ENCODE assay signal across 8 mouse cellular contexts in the genomic region with DNA sequence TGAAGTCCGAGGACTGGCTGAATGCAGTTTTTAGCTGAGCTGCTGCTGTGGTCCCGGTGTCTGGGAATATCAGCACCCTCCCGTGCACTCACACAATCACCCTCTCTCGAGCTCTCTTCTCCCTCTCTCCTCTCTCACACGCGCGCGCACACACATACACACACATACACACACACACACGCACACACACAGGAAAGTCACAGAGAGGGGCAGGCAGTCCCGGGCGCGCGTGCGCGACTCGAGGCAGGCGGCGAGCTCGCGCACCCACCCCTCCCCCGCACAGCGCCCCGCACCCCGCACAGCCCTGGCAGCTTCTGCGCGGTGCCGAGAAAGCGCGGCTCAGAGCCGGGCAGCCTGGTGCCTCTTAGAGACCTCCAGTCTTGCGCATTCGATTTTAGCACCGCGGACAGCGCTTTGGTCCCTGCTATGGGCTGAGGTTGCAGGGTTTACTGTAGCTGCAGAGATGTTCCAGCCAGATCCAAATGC. TPM values are rescaled to one million over a fixed set of nuclear protein-coding genes. Genes with fewer than 3 reads are reported as not detected.
DNase-seq lines count a peak whose midpoint lies in the region; ATAC-seq and TF ChIP-seq lines count a peak whose summit lies in the region.

A gene (minus strand): TSS at position 240 of the 486 bp plus-strand sequence.

- peaks cover 29% of the 10 kb centered on the region for H3K27me3 ChIP-seq in megakaryocyte, embryonic 14.5 days (replicated peaks)
- H3K27me3 ChIP-seq in embryonic facial prominence, embryonic 11.5 days (ENCODE audit: control insufficient read depth, insufficient read depth, low read length) = peaks cover 13% of the 10 kb centered on the region
- peaks cover 27% of the 10 kb centered on the region for H3K27me3 ChIP-seq in heart, embryonic 12.5 days (replicated peaks)
- peaks cover 27% of the 10 kb centered on the region for H3K27me3 ChIP-seq in kidney, postnatal 0 days (ENCODE audit: insufficient read depth, low read length)
- peaks cover 32% of the 10 kb centered on the region for H3K27me3 ChIP-seq in limb, embryonic 15.5 days
- no peaks in the 10 kb centered on the region for H3K27me3 ChIP-seq in neural tube, embryonic 15.5 days (replicated peaks)

- peak within 1 kb of the TSS; percentile 14 for H3K4me3 ChIP-seq in megakaryocyte, embryonic 14.5 days (replicated peaks)
- peak within 1 kb of the TSS; percentile 43 for H3K4me3 ChIP-seq in embryonic facial prominence, embryonic 11.5 days (ENCODE audit: low read depth, low read length)
- H3K4me3 ChIP-seq in heart, embryonic 12.5 days = peak within 1 kb of the TSS; percentile 48
- peak within 1 kb of the TSS; percentile 35 for H3K4me3 ChIP-seq in kidney, postnatal 0 days (replicated peaks; ENCODE audit: low read depth, low read length)
- peak within 1 kb of the TSS; percentile 44 for H3K4me3 ChIP-seq in limb, embryonic 15.5 days
- peak within 1 kb of the TSS; percentile 57 for H3K4me3 ChIP-seq in neural tube, embryonic 15.5 days (replicated peaks)

- DNase-seq in embryonic facial prominence, embryonic 11.5 days (ENCODE audit: low spot score) = peak; percentile 91
- peak; percentile 92 for DNase-seq in kidney, postnatal 0 days (ENCODE audit: low spot score)
- peak; percentile 55 for DNase-seq in thymus, postnatal 14 days

- H3K36me3 ChIP-seq in megakaryocyte, embryonic 14.5 days (replicated peaks; ENCODE audit: low read length) = no peaks in the 10 kb centered on the region
- no peaks in the 10 kb centered on the region for H3K36me3 ChIP-seq in embryonic facial prominence, embryonic 11.5 days (replicated peaks; ENCODE audit: control insufficient read depth, insufficient read depth, low read depth, low read length)
- H3K36me3 ChIP-seq in heart, embryonic 12.5 days = no peaks in the 10 kb centered on the region
- no peaks in the 10 kb centered on the region for H3K36me3 ChIP-seq in kidney, postnatal 0 days (ENCODE audit: insufficient read depth, low read length)
- H3K36me3 ChIP-seq in limb, embryonic 15.5 days = no peaks in the 10 kb centered on the region
- no peaks in the 10 kb centered on the region for H3K36me3 ChIP-seq in neural tube, embryonic 15.5 days

- H3K9ac ChIP-seq in embryonic facial prominence, embryonic 11.5 days (replicated peaks; ENCODE audit: low read length) = no peak within 1 kb of the TSS
- no peak within 1 kb of the TSS for H3K9ac ChIP-seq in heart, embryonic 12.5 days
- H3K9ac ChIP-seq in kidney, postnatal 0 days (ENCODE audit: low read depth, low read length) = no peak within 1 kb of the TSS
- no peak within 1 kb of the TSS for H3K9ac ChIP-seq in limb, embryonic 15.5 days
- peak within 1 kb of the TSS; percentile 80 for H3K9ac ChIP-seq in neural tube, embryonic 15.5 days (replicated peaks)

- no peak within 1 kb of the TSS for H3K27ac ChIP-seq in embryonic facial prominence, embryonic 11.5 days (replicated peaks; ENCODE audit: low read depth, low read length)
- no peak within 1 kb of the TSS for H3K27ac ChIP-seq in heart, embryonic 12.5 days (ENCODE audit: poor library complexity, severe bottlenecking)
- no peak within 1 kb of the TSS for H3K27ac ChIP-seq in kidney, postnatal 0 days
- no peak within 1 kb of the TSS for H3K27ac ChIP-seq in limb, embryonic 15.5 days
- H3K27ac ChIP-seq in neural tube, embryonic 15.5 days (replicated peaks) = peak within 1 kb of the TSS; percentile 96

- 0% methylated on average over 35 of the region's 35 CpGs for WGBS in embryonic facial prominence, embryonic 11.5 days
- WGBS in heart, embryonic 12.5 days = 1% methylated on average over 34 of the region's 35 CpGs
- under 1% methylated on average over 32 of the region's 35 CpGs for WGBS in kidney, postnatal 0 days
- under 1% methylated on average over 35 of the region's 35 CpGs for WGBS in limb, embryonic 15.5 days
- under 1% methylated on average over 34 of the region's 35 CpGs for WGBS in neural tube, embryonic 15.5 days

- TF ChIP-seq CTCF in kidney, postnatal 0 days (IDR thresholded peaks at IDR 0.05; ENCODE audit: low read depth) = no peak

- H3K4me1 ChIP-seq in megakaryocyte, embryonic 14.5 days = peaks cover 18% of the 10 kb centered on the region
- H3K4me1 ChIP-seq in embryonic facial prominence, embryonic 11.5 days (ENCODE audit: control insufficient read depth, insufficient read depth, low read length) = no peaks in the 10 kb centered on the region
- H3K4me1 ChIP-seq in heart, embryonic 12.5 days (replicated peaks) = peaks cover 18% of the 10 kb centered on the region
- H3K4me1 ChIP-seq in kidney, postnatal 0 days (replicated peaks; ENCODE audit: insufficient read depth, low read length) = peaks cover 12% of the 10 kb centered on the region; the same call in 1 of the 2 replicates
- peaks cover 20% of the 10 kb centered on the region for H3K4me1 ChIP-seq in limb, embryonic 15.5 days
- peaks cover 16% of the 10 kb centered on the region for H3K4me1 ChIP-seq in neural tube, embryonic 15.5 days

- 0 out of 2 replicates have a peak, but pooled peaks cover 6% of the 10 kb centered on the region for H3K9me3 ChIP-seq in megakaryocyte, embryonic 14.5 days
- H3K9me3 ChIP-seq in embryonic facial prominence, embryonic 11.5 days (replicated peaks; ENCODE audit: control insufficient read depth, low read length) = no peaks in the 10 kb centered on the region
- no peaks in the 10 kb centered on the region for H3K9me3 ChIP-seq in heart, embryonic 12.5 days (replicated peaks)
- no peaks in the 10 kb centered on the region for H3K9me3 ChIP-seq in kidney, postnatal 0 days (replicated peaks; ENCODE audit: low read length)
- H3K9me3 ChIP-seq in limb, embryonic 15.5 days = no peaks in the 10 kb centered on the region
- H3K9me3 ChIP-seq in neural tube, embryonic 15.5 days (replicated peaks) = no peaks in the 10 kb centered on the region

- peak within 1 kb of the TSS; percentile 66 for H3K4me2 ChIP-seq in embryonic facial prominence, embryonic 11.5 days (ENCODE audit: low read depth, low read length)
- H3K4me2 ChIP-seq in heart, embryonic 12.5 days = peak within 1 kb of the TSS; percentile 91
- peak within 1 kb of the TSS; percentile 68 for H3K4me2 ChIP-seq in kidney, postnatal 0 days (ENCODE audit: low read length)
- peak within 1 kb of the TSS; percentile 88 for H3K4me2 ChIP-seq in limb, embryonic 15.5 days
- peak within 1 kb of the TSS; percentile 61 for H3K4me2 ChIP-seq in neural tube, embryonic 15.5 days

- no peak for ATAC-seq in megakaryocyte, adult 5-6 weeks (ENCODE audit: poor library complexity, severe bottlenecking)
- peak; percentile 94 for ATAC-seq in embryonic facial prominence, embryonic 11.5 days (replicated peaks; ENCODE audit: insufficient number of reproducible peaks, low FRiP score, low TSS enrichment, low read depth)
- peak; percentile 76 for ATAC-seq in heart, embryonic 12.5 days (ENCODE audit: insufficient number of reproducible peaks, low FRiP score)
- ATAC-seq in kidney, postnatal 0 days (replicated peaks; ENCODE audit: low FRiP score, low read depth) = peak; percentile 94
- peak; percentile 75; the same call in 1 of the 2 replicates for ATAC-seq in limb, embryonic 15.5 days (ENCODE audit: insufficient number of reproducible peaks, low FRiP score, low TSS enrichment, low read depth)
- ATAC-seq in neural tube, embryonic 15.5 days (ENCODE audit: low FRiP score) = peak; percentile 94

RNA-seq across cellular contexts. Expression of the gene that starts here (rescaled TPM):
- not detected in 2 replicates for polyA plus RNA-seq in megakaryocyte, embryonic 14.5 days (2012; ENCODE audit: insufficient read depth, low replicate concordance)
- total RNA-seq in megakaryocyte, adult 5-6 weeks (2015) = not detected in 2 replicates
- total RNA-seq in megakaryocyte, adult 5-6 weeks (2017) = not detected in 2 replicates
- 4.8 and 6.0 TPM in 2 replicates for polyA plus RNA-seq in embryonic facial prominence, embryonic 11.5 days (2014; fragmentation: Nextera tagmentation; extraction: Ambion mirVana)
- polyA plus RNA-seq in heart, embryonic 12.5 days (2016; fragmentation: Nextera tagmentation; extraction: Ambion mirVana) = 0.31 and 0.56 TPM in 2 replicates
- polyA plus RNA-seq in kidney, postnatal 0 days (2015; fragmentation: Nextera tagmentation; extraction: Ambion mirVana) = 0.36 and 0.38 TPM in 2 replicates
- 4.3 and 5.7 TPM in 2 replicates for polyA plus RNA-seq in limb, embryonic 15.5 days (2015; fragmentation: Nextera tagmentation; extraction: Ambion mirVana)
- polyA plus RNA-seq in neural tube, embryonic 15.5 days (2015; fragmentation: Nextera tagmentation; extraction: Ambion mirVana) = 181 and 211 TPM in 2 replicates

Comparison
In these comparisons a context has a peak if more than half of its experiments do, and no peak if none do; other contexts are left out.
1. RNA of the gene that starts here (polyA plus RNA-seq): 181 to 211 TPM in neural tube, embryonic 15.5 days; 4.3 to 5.7 TPM in limb, embryonic 15.5 days, 4.8 to 6.0 TPM in embryonic facial prominence, embryonic 11.5 days, 0.31 to 0.56 TPM in heart, embryonic 12.5 days, 0.36 to 0.38 TPM in kidney, postnatal 0 days and not detected in megakaryocyte, embryonic 14.5 days; every median in the first group is over 10 times any median in the second.
2. Peak in ATAC-seq, H3K4me3 ChIP-seq and H3K4me2 ChIP-seq in heart, embryonic 12.5 days; RNA of the gene not detected or under 1 TPM.
3. Peak in DNase-seq, ATAC-seq, H3K4me3 ChIP-seq and H3K4me2 ChIP-seq in kidney, postnatal 0 days; RNA of the gene not detected or under 1 TPM.
4. Peak in every context shown above with its lines, with median percentiles within 50 percentile points of each other: H3K4me3 ChIP-seq, DNase-seq and H3K4me2 ChIP-seq.